Mouse (Mus musculus): Measurements from ENCODE around the gene Zfp593.

DNA sequence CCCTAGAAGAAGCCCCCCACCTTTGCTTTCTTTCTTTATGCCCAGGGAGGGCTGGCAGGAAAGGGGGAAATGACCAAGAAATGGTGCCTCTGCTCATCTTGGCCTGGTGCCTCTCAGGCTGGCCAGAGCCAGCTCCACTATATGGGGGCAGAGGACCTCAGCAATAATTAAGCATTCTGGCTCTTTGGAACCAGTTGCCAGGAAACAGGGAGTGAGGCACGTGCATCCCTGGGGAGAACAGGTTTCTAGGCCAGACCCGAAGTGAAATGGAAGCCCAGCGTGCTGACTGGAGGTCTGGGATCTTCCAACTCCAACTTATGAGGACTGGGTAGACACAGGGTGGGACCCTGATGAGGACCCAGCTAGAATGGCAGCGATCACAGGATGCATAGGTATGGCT lies 864 bp upstream of the Zfp593 start:
- no peak for TF ChIP-seq CTCF (IDR thresholded peaks at IDR 0.05; ENCODE audit: low read depth)
- TF ChIP-seq EP300 (IDR thresholded peaks at IDR 0.05; ENCODE audit: low read depth) = no peak

Data from heart, postnatal 0 days (tissue).